Mouse (Mus musculus) embryonic facial prominence, embryonic 14.5 days (tissue): Measurements from ENCODE around the gene Pnpla3. TPM values are rescaled to one million over a fixed set of nuclear protein-coding genes. Genes with fewer than 3 reads are reported as not detected.

ENCODE experiments used
- ATAC-seq: fragments of 200-750 bp; cut with Nextera tagmentation; 2 replicates; pipeline ENCODE4 v1.8.0; 2017; ENCODE audit warnings: low read depth, moderate number of reproducible peaks, moderate TSS enrichment
- DNase-seq: peaks from one replicate; pipeline ENCODE4 v3.0.0-alpha.2; 2015; ENCODE audit warnings: low spot score
- H3K27ac ChIP-seq: fragments of 300-500 bp; sonication (generic); replicated peaks from 2 replicates; pipeline ENCODE4 v1.5.1; 2014; ENCODE audit warnings: low read depth, mild to moderate bottlenecking, low read length, moderate library complexity
- H3K27me3 ChIP-seq: fragments of 300-500 bp; sonication (generic); replicated peaks from 2 replicates; pipeline ENCODE4 v1.6.1; 2014; ENCODE audit warnings: low read length; ENCODE audit not compliant: control insufficient read depth, insufficient read depth
- H3K36me3 ChIP-seq: fragments of 300-500 bp; sonication (generic); 2 replicates; pipeline ENCODE4 v1.6.1; 2014; ENCODE audit warnings: low read length, mixed read lengths; ENCODE audit not compliant: control insufficient read depth, insufficient read depth
- H3K4me1 ChIP-seq: fragments of 300-500 bp; sonication (generic); 2 replicates; pipeline ENCODE4 v1.6.1; 2014; ENCODE audit warnings: antibody characterized with exemption, low read length; ENCODE audit not compliant: control insufficient read depth, insufficient read depth
- H3K4me2 ChIP-seq: fragments of 300-500 bp; sonication (generic); 2 replicates; pipeline ENCODE4 v1.6.1; 2014; ENCODE audit warnings: low read depth, mild to moderate bottlenecking, low read length, moderate library complexity, mixed read lengths
- H3K4me3 ChIP-seq: fragments of 300-500 bp; sonication (generic); 2 replicates; pipeline ENCODE4 v1.5.1; 2014; ENCODE audit warnings: low read depth, mild to moderate bottlenecking, low read length
- H3K9ac ChIP-seq: fragments of 300-500 bp; sonication (generic); 2 replicates; pipeline ENCODE4 v1.6.1; 2014; ENCODE audit warnings: low read depth, mild to moderate bottlenecking, low read length, moderate library complexity, mixed read lengths
- H3K9me3 ChIP-seq: fragments of 300-500 bp; sonication (generic); 2 replicates; pipeline ENCODE4 v1.6.1; 2016; ENCODE audit warnings: low read length; ENCODE audit not compliant: control insufficient read depth
- WGBS: fragments of 180-500 bp; shearing (Covaris S2); extraction: QIAGEN DNeasy Blood & Tissue Kit; methylation state at CpG from one replicate; pipeline ENCODE4 v1.1.7; 2014; 5-methylcytosine and 5-hydroxymethylcytosine counted together
- polyA plus RNA-seq: library from polyadenylated mRNA; unstranded; fragments of >200 nt; fragmentation: Nextera tagmentation; extraction: Ambion mirVana; gene quantifications from 2 replicates; pipeline ENCODE4 v1.2.1, GENCODE M21; 2014

The Pnpla3 gene
- polyA plus RNA-seq, 1 experiment from 2014 or later, result 0.89 TPM

DNA sequence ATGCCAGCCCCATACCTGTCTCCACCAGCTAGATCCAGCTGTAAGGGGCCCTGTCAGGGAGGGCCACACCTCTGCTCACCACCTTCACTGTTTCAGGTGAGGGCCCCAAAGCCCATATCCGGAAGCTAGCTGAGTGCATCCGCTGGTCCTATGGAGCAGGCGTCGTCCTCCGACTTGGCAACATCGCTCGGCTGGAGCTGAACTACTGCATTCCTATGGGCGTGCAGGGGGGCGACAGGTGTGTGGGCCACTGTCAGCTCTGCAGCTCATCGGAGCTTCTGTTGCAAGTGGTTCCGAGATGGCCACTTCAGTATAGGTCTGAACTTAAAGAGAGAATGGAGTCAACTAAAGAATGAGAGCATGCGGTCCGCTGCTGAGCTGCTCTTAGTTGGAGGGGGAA lies 43.3 kb downstream of the Pnpla3 start:
- WGBS, result 82% methylated on average over 13 of the region's 13 CpGs
- ATAC-seq (no peak), DNase-seq (no peak)
- no peak overlapping the region for H3K9ac ChIP-seq
- no peaks in the 10 kb centered on the region for H3K27me3 ChIP-seq
- H3K36me3 ChIP-seq, result peaks cover 78% of the 10 kb centered on the region
- no peak overlapping the region for H3K27ac ChIP-seq
- H3K4me3 ChIP-seq, result no peak overlapping the region
- no peaks in the 10 kb centered on the region for H3K9me3 ChIP-seq
- H3K4me1 ChIP-seq, result peaks cover 6% of the 10 kb centered on the region
- H3K4me2 ChIP-seq, result no peak overlapping the region

DNA sequence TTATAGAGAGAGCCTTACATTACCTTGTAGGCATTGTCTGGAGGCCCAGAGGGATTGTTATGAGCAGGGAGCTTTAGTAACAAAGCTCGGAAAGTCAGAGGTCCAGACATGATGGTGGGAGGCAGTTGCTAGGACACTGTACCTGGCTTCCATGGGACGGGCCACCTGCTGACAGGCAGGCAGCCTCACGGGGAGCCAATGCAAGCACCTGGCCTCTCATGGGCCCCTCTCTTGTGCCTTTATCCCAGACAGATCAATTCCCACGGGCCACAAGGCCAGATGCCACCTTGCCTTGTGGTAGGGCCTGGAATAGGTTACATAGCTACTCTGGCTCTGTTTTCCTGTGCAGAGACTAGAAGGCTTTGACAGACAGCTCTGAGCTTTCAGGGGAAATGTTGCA lies 43.9 kb downstream of the Pnpla3 start:
- peaks cover 12% of the 10 kb centered on the region for H3K4me1 ChIP-seq
- ATAC-seq, result no peak
- DNase-seq, result no peak
- H3K27ac ChIP-seq, result no peak overlapping the region
- no peaks in the 10 kb centered on the region for H3K27me3 ChIP-seq
- no peaks in the 10 kb centered on the region for H3K9me3 ChIP-seq
- no peak overlapping the region for H3K4me3 ChIP-seq
- no peak overlapping the region for H3K4me2 ChIP-seq
- WGBS, result 74% methylated on average over 3 of the region's 4 CpGs
- peaks cover 72% of the 10 kb centered on the region for H3K36me3 ChIP-seq
- H3K9ac ChIP-seq, result no peak overlapping the region

DNA sequence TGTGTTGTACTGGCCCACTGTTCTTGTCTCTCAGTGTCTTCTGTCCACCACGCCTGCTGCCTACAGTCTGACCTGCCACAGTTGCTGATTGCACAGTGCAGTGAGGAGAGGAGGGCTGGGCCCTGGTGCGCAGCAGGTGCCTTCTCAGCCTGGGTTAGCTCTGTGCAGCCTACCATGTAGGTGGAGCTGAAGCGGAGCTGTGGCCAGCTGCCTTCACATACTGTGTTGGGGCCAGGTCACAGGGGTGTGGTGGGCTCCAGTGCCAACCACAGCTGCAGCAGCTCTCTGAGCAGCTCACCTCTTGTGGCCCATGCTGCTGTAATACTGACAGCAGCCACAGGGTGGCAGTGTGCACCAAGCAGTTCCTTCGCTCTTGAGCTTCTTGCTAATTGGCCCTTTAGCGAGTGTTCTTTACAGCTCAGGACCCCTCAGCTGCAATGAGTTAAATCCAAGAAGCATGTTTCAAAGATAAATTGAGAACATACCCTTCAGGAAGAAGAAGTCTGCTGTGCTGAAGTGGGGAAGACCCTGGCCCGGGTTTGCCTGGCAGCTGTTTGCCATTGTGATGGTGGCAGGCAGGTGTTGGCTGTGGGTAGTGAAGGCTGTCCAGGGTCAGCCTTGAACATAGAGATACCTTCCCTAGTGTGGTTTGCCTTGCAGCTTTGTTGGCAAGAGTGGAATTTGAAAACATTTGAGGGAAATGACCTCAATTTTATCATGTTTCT lies 44.6 kb downstream of the Pnpla3 start:
- H3K27me3 ChIP-seq, result no peaks in the 10 kb centered on the region
- DNase-seq (peak; percentile 89), ATAC-seq (peak; percentile 48)
- H3K9me3 ChIP-seq, result no peaks in the 10 kb centered on the region
- no peak overlapping the region for H3K27ac ChIP-seq
- H3K9ac ChIP-seq, result no peak overlapping the region
- H3K4me1 ChIP-seq, result peaks cover 18% of the 10 kb centered on the region
- no peak overlapping the region for H3K4me2 ChIP-seq
- H3K36me3 ChIP-seq, result peaks cover 65% of the 10 kb centered on the region
- H3K4me3 ChIP-seq, result no peak overlapping the region
- WGBS, result 40% methylated on average over 6 of the region's 6 CpGs

DNA sequence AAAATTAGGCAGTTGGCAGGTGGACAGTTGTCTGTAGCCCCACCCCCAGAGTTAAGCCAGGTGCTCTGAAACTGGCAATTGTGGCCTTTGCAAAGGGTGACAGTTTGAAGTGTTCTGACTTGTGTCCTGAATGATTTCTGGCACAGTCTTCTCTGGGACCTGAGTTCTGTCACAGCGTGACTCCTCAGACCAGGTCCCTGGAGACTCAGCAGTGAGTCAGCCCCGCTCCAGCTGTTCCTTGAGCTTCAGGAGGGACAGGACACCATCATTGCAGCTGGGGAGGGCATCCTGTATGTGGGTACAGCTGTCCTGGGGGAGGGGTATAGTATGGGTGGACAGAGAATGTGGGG lies 45.1 kb downstream of the Pnpla3 start:
- H3K36me3 ChIP-seq, result peaks cover 60% of the 10 kb centered on the region
- DNase-seq, result peak; percentile 54

DNA sequence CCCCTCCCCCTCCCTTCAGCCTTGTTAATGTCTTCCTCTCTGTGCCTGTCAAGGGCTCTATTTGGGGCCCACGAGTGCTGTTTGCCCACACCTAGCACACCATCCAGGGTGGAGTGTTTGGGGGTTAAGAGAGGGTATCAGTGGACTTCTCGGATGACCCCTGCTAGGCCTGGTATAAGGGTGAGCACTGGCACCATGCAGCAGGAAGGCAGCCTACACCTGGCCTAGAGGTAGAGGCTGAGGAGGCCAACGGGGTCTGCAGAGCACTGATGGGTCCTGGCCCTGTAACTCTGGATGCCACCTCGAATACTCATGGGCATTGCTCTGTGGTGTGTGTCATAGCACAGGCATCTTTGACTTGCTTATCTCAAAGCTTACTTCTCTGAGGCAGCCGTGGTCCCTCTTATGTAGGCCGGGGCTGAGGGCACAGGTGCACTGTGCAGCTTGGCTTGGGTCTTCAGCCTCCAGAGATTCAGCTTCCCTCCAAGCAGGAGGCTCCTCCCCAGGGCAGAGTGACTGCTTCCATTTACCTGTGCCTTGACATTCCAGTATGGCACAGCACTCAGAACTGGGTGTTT lies 45.6 kb downstream of the Pnpla3 start:
- peaks cover 27% of the 10 kb centered on the region for H3K4me1 ChIP-seq
- no peak overlapping the region for H3K9ac ChIP-seq
- no peak overlapping the region for H3K4me2 ChIP-seq
- WGBS, result 79% methylated on average over 5 of the region's 6 CpGs
- H3K4me3 ChIP-seq, result no peak overlapping the region
- ATAC-seq (no peak), DNase-seq (no peak)
- H3K27me3 ChIP-seq, result no peaks in the 10 kb centered on the region
- H3K36me3 ChIP-seq, result peaks cover 57% of the 10 kb centered on the region
- H3K9me3 ChIP-seq, result no peaks in the 10 kb centered on the region
- H3K27ac ChIP-seq, result no peak overlapping the region

More for the DNA sequence above, 45.1 kb downstream of the Pnpla3 start:
- Histone ChIP-seq H3K9me3 (no peaks in the 10 kb centered on the region), H3K27me3 (no peaks in the 10 kb centered on the region), H3K27ac (no peak overlapping the region), H3K9ac (no peak overlapping the region), H3K4me2 (no peak overlapping the region), H3K4me3 (no peak overlapping the region), H3K4me1 (peaks cover 23% of the 10 kb centered on the region)
- 61% methylated on average over 2 of the region's 2 CpGs for WGBS
- ATAC-seq, result no peak

DNA sequence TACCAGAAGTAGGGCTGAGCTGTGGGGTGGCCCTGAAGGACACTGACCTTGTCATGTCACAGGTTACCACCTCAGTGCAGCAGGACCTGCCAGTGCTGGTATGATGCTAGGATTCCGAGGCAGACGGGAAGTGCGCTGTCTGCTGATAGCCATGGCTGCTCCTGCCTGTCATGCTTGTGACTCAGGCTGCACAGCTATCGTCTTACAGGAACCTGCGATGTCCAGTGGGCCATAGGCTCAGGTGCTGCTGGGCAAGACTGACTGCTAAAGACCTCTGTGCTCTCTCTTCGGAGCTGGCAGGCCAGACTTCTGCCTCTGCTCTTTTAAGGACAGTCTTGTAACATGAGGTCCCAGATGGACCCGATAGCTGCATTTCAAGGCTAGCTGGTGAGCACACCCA lies 46.8 kb downstream of the Pnpla3 start:
- Histone ChIP-seq H3K9ac (no peak overlapping the region), H3K4me3 (no peak overlapping the region), H3K4me1 (peaks cover 38% of the 10 kb centered on the region), H3K27ac (no peak overlapping the region), H3K36me3 (peaks cover 45% of the 10 kb centered on the region), H3K4me2 (no peak overlapping the region), H3K27me3 (no peaks in the 10 kb centered on the region), H3K9me3 (no peaks in the 10 kb centered on the region)
- ATAC-seq (no peak), DNase-seq (no peak)
- 64% methylated on average over 7 of the region's 7 CpGs for WGBS

DNA sequence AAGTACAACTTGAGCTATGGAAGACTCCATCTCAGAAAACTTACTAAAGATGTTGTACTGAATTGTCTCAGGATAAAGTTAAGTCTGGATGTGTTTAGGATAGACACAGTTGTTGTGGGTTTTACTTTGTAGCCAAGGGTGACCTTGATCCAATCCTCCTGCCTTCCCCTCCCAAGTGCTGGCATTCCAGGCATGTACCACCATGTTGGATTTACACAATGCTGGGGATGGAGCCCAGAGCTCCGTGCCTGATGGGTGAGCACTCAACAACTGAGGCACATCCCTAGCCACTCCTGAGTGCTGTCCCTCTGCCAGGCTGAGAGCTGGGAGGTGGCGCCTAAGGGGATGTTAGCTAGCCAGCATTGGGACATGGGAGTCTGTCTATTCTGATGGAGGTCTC lies 47.6 kb downstream of the Pnpla3 start:
- H3K27ac ChIP-seq, result no peak overlapping the region
- H3K9ac ChIP-seq, result no peak overlapping the region
- no peak overlapping the region for H3K4me2 ChIP-seq
- ATAC-seq (no peak), DNase-seq (no peak)
- peaks cover 37% of the 10 kb centered on the region for H3K36me3 ChIP-seq
- peaks cover 38% of the 10 kb centered on the region for H3K4me1 ChIP-seq
- WGBS, result 70% methylated on average over 2 of the region's 2 CpGs
- no peak overlapping the region for H3K4me3 ChIP-seq
- no peaks in the 10 kb centered on the region for H3K9me3 ChIP-seq
- H3K27me3 ChIP-seq, result no peaks in the 10 kb centered on the region

DNA sequence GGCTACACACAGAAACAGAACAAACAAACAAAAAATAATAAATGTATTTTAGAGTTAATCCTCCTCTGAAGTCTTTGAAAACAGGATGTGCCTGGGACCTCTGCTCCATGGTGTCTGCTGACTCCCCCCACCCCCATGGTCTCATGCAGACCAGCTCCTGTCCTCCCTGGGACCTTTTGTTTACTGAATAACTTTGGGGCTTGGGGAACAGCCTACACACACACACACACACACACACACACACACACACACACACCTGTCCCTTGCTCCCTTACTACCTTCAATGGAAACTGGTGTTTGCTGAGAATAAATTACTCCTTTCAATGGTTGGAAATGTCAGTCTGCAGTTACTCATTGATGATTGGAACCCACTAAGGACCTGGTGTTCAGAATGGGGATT lies 48.4 kb downstream of the Pnpla3 start:
- ATAC-seq (no peak), DNase-seq (no peak)
- H3K27ac ChIP-seq, result no peak overlapping the region
- H3K4me2 ChIP-seq, result no peak overlapping the region
- no peaks in the 10 kb centered on the region for H3K27me3 ChIP-seq
- no peak overlapping the region for H3K9ac ChIP-seq
- no peaks in the 10 kb centered on the region for H3K9me3 ChIP-seq
- H3K4me3 ChIP-seq, result no peak overlapping the region
- H3K4me1 ChIP-seq, result peaks cover 38% of the 10 kb centered on the region
- H3K36me3 ChIP-seq, result peaks cover 31% of the 10 kb centered on the region
